Mouse (Mus musculus) E14TG2a.4 (cell line): Measurements from ENCODE around the gene Cacna1d.

Experiments used
- CTCF ChIP-seq: conservative IDR thresholded peaks from 2 replicates; pipeline ENCODE4 v1.5.1; 2014; ENCODE audit warnings: low read length
- NANOG ChIP-seq: IDR thresholded peaks from 2 replicates; pipeline ENCODE4 v1.6.1; 2014; ENCODE audit warnings: borderline replicate concordance, low read length, mixed read lengths
- POU5F1 ChIP-seq: IDR thresholded peaks from 2 replicates; pipeline ENCODE4 v1.6.1; 2014; ENCODE audit warnings: low read length, borderline replicate concordance

- TF ChIP-seq CTCF (no peak), POU5F1 (no peak), NANOG (no peak)
These were observed 343.5 kb downstream of the Cacna1d start for GRCm38 (mm10) chr14:30147774-30148173.
